Comparison of ENCODE assay signal across 8 mouse cellular contexts in the genomic region with DNA sequence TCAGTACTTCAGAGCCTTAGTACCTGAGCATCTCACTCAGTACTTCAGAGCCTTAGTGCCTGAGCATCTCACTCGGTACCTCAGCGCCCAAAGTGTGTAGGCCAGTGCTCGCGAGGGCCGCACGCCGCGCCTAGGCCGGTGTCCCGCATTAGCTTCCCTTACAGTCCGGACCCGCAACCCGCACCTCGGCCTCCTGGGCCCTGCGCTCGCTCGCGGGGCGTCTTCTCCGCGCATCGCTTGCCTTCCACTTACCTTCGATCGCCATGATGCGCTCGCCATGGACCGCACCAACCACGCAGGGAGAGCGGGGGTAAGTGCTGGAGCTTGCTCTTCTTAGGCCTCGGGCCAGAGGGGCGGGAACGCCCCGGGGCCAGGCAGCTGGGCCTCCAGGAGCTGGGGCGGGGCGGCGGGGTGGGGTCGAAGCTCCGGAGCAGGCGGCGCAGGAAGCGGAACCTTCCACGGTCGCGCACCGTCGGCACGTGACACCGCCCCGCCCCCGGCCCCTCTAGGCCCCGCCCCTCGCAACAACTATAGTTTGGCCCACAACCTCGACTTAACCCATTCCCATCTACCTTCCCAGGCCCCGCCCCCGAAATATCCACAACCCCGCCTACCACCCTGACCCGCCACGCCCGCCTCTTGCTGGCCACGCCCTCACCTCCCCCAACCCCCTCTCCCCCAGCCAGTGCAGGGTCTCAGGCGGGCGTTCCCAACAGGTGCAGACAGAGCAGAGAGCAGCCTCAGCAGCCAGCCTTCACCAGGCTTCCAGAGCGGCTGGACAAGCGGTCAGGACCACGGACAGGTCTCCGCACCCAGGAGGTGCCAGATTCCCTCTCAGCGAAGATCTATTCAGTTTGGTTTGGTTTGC. TPM values are rescaled to one million over a fixed set of nuclear protein-coding genes. Genes with fewer than 3 reads are reported as not detected.
A peak's percentile ranks its signal among the peaks of the same experiment; 100 is the strongest.
DNase-seq lines count a peak whose midpoint lies in the region; ATAC-seq and TF ChIP-seq lines count a peak whose summit lies in the region.

A gene (minus strand): TSS at position 405 of the 868 bp plus-strand sequence.

- H3K36me3 ChIP-seq in G1E (replicated peaks), result no peaks in the 10 kb centered on the region
- peaks cover 16% of the 10 kb centered on the region for H3K36me3 ChIP-seq in erythroblast, embryonic 14.5 days (ENCODE audit: control insufficient read depth)
- H3K36me3 ChIP-seq in heart, postnatal 0 days (replicated peaks; ENCODE audit: control insufficient read depth, insufficient read depth, low read length), result no peaks in the 10 kb centered on the region
- no peaks in the 10 kb centered on the region for H3K36me3 ChIP-seq in lung, embryonic 14.5 days (ENCODE audit: insufficient read depth)

- no peak for ATAC-seq in G1E (ENCODE audit: extremely low read depth, insufficient number of reproducible peaks, low FRiP score, poor library complexity, severe bottlenecking)
- peak; percentile 87 for ATAC-seq in heart, postnatal 0 days (ENCODE audit: insufficient read depth, low read depth)
- ATAC-seq in lung, embryonic 14.5 days (ENCODE audit: insufficient read depth), result peak; percentile 97

- no peak within 1 kb of the TSS for H3K27ac ChIP-seq in brown adipose tissue, adult 24 weeks (replicated peaks; ENCODE audit: low read depth, low read length)
- no peak within 1 kb of the TSS for H3K27ac ChIP-seq in heart, postnatal 0 days (ENCODE audit: low read depth)
- no peak within 1 kb of the TSS for H3K27ac ChIP-seq in lung, embryonic 14.5 days (ENCODE audit: low read depth)

- peak within 1 kb of the TSS; percentile 71 for H3K4me2 ChIP-seq in heart, postnatal 0 days (ENCODE audit: low read depth, low read length)
- peak within 1 kb of the TSS; percentile 87 for H3K4me2 ChIP-seq in lung, embryonic 14.5 days

- H3K4me3 ChIP-seq in G1E (ENCODE audit: low read depth, low read length), result 0 out of 2 replicates have a peak within 1 kb of the TSS, but pooled peaks have one; percentile 7
- peak within 1 kb of the TSS; percentile 44 for H3K4me3 ChIP-seq in brown adipose tissue, adult 24 weeks (ENCODE audit: insufficient read depth, low read depth, low read length)
- peak within 1 kb of the TSS; percentile 80 for H3K4me3 ChIP-seq in erythroblast, embryonic 14.5 days (replicated peaks)
- H3K4me3 ChIP-seq in heart, postnatal 0 days (ENCODE audit: low read depth, low read length), result peak within 1 kb of the TSS; percentile 50
- H3K4me3 ChIP-seq in lung, embryonic 14.5 days (ENCODE audit: low read depth, low read length), result peak within 1 kb of the TSS; percentile 55

- TF ChIP-seq CTCF in G1E (IDR thresholded peaks at IDR 0.05; ENCODE audit: low read depth, low read length), result no peak
- no peak for TF ChIP-seq CTCF in heart, postnatal 0 days (IDR thresholded peaks at IDR 0.05; ENCODE audit: low read depth)
- TF ChIP-seq CTCF in lung, embryonic 14.5 days (IDR thresholded peaks at IDR 0.05; ENCODE audit: low read depth), result no peak

- 0 out of 2 replicates have a peak, but pooled peaks cover 3% of the 10 kb centered on the region for H3K9me3 ChIP-seq in G1E (replicated peaks)
- H3K9me3 ChIP-seq in erythroblast, embryonic 14.5 days (ENCODE audit: control insufficient read depth, low read length), result no peaks in the 10 kb centered on the region
- H3K9me3 ChIP-seq in heart, postnatal 0 days (replicated peaks; ENCODE audit: control insufficient read depth, low read length), result no peaks in the 10 kb centered on the region
- H3K9me3 ChIP-seq in lung, embryonic 14.5 days (ENCODE audit: low read depth, low read length), result no peaks in the 10 kb centered on the region

- 1% methylated on average over 66 of the region's 67 CpGs for WGBS in heart, postnatal 0 days
- WGBS in lung, embryonic 14.5 days, result under 1% methylated on average over 59 of the region's 67 CpGs

- TF ChIP-seq EP300 in heart, postnatal 0 days (IDR thresholded peaks at IDR 0.05; ENCODE audit: low read depth), result no peak

- no peak for DNase-seq in G1E (ENCODE audit: low spot score)
- peak; percentile 57 for DNase-seq in heart, postnatal 0 days (ENCODE audit: low spot score)
- DNase-seq in kidney, postnatal 4 days, result peak; percentile 91 to 93
- DNase-seq in lung, embryonic 14.5 days, result peak; percentile 92
- DNase-seq in ovary, postnatal 14 days (ENCODE audit: low spot score), result peak; percentile 67
- DNase-seq in thymus, postnatal 25 days, result peak; percentile 70

- H3K27me3 ChIP-seq in G1E (ENCODE audit: insufficient read depth, low read length), result peaks cover 3% of the 10 kb centered on the region; the same call in 1 of the 2 replicates
- H3K27me3 ChIP-seq in erythroblast, embryonic 14.5 days (ENCODE audit: control insufficient read depth), result peaks cover 69% of the 10 kb centered on the region
- peaks cover 18% of the 10 kb centered on the region for H3K27me3 ChIP-seq in heart, postnatal 0 days (ENCODE audit: control insufficient read depth, insufficient read depth, low read length)
- peaks cover 14% of the 10 kb centered on the region for H3K27me3 ChIP-seq in lung, embryonic 14.5 days (ENCODE audit: insufficient read depth, low read length)

- no peak within 1 kb of the TSS for H3K9ac ChIP-seq in heart, postnatal 0 days (replicated peaks; ENCODE audit: low read depth, low read length)
- H3K9ac ChIP-seq in lung, embryonic 14.5 days, result peak within 1 kb of the TSS; percentile 52

- no peaks in the 10 kb centered on the region for H3K4me1 ChIP-seq in G1E (ENCODE audit: insufficient read depth, low read depth, low read length)
- no peaks in the 10 kb centered on the region for H3K4me1 ChIP-seq in brown adipose tissue, adult 24 weeks (ENCODE audit: control insufficient read depth, insufficient read depth, insufficient read length, low read length)
- peaks cover 40% of the 10 kb centered on the region for H3K4me1 ChIP-seq in erythroblast, embryonic 14.5 days (ENCODE audit: control insufficient read depth)
- H3K4me1 ChIP-seq in heart, postnatal 0 days (ENCODE audit: control insufficient read depth, insufficient read depth), result peaks cover 7% of the 10 kb centered on the region; the same call in 1 of the 2 replicates
- H3K4me1 ChIP-seq in lung, embryonic 14.5 days (ENCODE audit: insufficient read depth), result no peaks in the 10 kb centered on the region

RNA-seq across cellular contexts. Expression of the gene that starts here (rescaled TPM):
- total RNA-seq in G1E (2014; fragmentation: Nextera tagmentation) (not detected in 2 replicates), G1E (2017) (0.16 and 0.17 TPM in 2 replicates)
- polyA plus RNA-seq in G1E (2012), result not detected in 2 replicates
- polyA plus RNA-seq in brown adipose tissue, adult 24 weeks (2012; ENCODE audit: insufficient read depth, insufficient read length, missing spikeins), result 0.87 and 1.0 TPM in 2 replicates
- 0.41 and 0.53 TPM in 2 replicates for polyA plus RNA-seq in erythroblast, embryonic 14.5 days (2012)
- total RNA-seq in heart, postnatal 0 days (2014; rRNA removed; ENCODE audit: low replicate concordance), result under 0.01 and 0.08 TPM in 2 replicates
- 0.03 and 0.04 TPM in 2 replicates for polyA plus RNA-seq in heart, postnatal 0 days (2015; fragmentation: Nextera tagmentation; extraction: Ambion mirVana)
- 1.2 and 1.4 TPM in 2 replicates for polyA plus RNA-seq in lung, embryonic 14.5 days (2014; fragmentation: Nextera tagmentation; extraction: Ambion mirVana)

Comparison
In these comparisons a context has a peak if more than half of its experiments do, and no peak if none do; other contexts are left out.
1. Peak in DNase-seq, ATAC-seq, H3K4me3 ChIP-seq and H3K4me2 ChIP-seq in heart, postnatal 0 days; RNA of the gene not detected or under 1 TPM.
2. H3K4me3 ChIP-seq: peak in every context shown above with its lines; median percentile 80 in erythroblast, embryonic 14.5 days; 55 in lung, embryonic 14.5 days; 50 in heart, postnatal 0 days; 44 in brown adipose tissue, adult 24 weeks; 7 in G1E.